Mouse (Mus musculus) C2C12 (cell line): ENCODE data around the gene Vwce.

ENCODE experiments used
- CTCF ChIP-seq: IDR thresholded peaks from one replicate; pipeline ENCODE4 v1.5.1; 2011; ENCODE audit not compliant: control insufficient read depth, insufficient read depth, insufficient read length
- USF1 ChIP-seq: IDR thresholded peaks from one replicate; pipeline ENCODE4 v1.6.1; 2011; ENCODE audit warnings: low read depth, mild to moderate bottlenecking, control low read depth, moderate library complexity

DNA sequence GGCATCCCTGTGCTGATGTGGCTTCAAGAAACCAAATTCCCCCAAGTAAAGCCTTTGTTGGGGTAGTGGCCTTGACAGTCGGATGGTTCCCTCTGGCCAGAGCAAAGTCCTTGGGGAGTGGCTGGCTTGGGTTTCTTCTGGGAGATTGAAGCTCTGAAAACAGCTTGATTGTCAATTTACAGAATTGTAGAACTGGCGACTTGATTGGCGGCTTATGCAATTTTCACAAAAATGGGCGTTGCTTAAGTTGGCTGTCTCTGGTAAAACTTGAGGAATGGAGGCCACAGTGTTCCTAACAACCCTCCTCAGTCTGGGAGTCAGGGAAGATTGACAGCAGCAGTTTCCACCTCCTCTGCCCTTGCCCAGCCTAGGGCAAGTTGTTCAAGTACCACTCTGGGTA, 58.3 kb downstream of the Vwce start:
- TF ChIP-seq CTCF (no peak), USF1 (no peak)
